Mouse (Mus musculus) forebrain, embryonic 15.5 days (tissue): ENCODE results near the gene Tom1l1. TPM values are rescaled to one million over a fixed set of nuclear protein-coding genes. Genes with fewer than 3 reads are reported as not detected.
"Not testable (repeated sequence)": the region's sequence is repeated elsewhere in the genome, so short reads cannot be mapped to it uniquely, and the experiment has no call there.

Source experiments
- ATAC-seq: fragments of 200-750 bp; cut with Nextera tagmentation; replicated peaks from 2 replicates; pipeline ENCODE4 v1.8.0; 2017; ENCODE audit warnings: mild to moderate bottlenecking, moderate TSS enrichment, moderate library complexity
- H3K27ac ChIP-seq: fragments of 300-500 bp; sonication (generic); replicated peaks from 2 replicates; pipeline ENCODE4 v1.5.1; 2015; ENCODE audit warnings: mild to moderate bottlenecking, inconsistent platforms
- H3K27me3 ChIP-seq: fragments of 300-500 bp; sonication (generic); 2 replicates; pipeline ENCODE4 v1.6.1; 2015; ENCODE audit warnings: inconsistent platforms
- H3K36me3 ChIP-seq: fragments of 300-500 bp; sonication (generic); 2 replicates; pipeline ENCODE4 v1.6.1; 2015; ENCODE audit warnings: mild to moderate bottlenecking, inconsistent platforms
- H3K4me1 ChIP-seq: fragments of 300-500 bp; sonication (generic); 2 replicates; pipeline ENCODE4 v1.6.1; 2015; ENCODE audit warnings: inconsistent platforms
- H3K4me2 ChIP-seq: fragments of 300-500 bp; sonication (generic); replicated peaks from 2 replicates; pipeline ENCODE4 v1.6.1; 2015; ENCODE audit warnings: mild to moderate bottlenecking, inconsistent platforms
- H3K4me3 ChIP-seq: fragments of 300-500 bp; sonication (generic); 2 replicates; pipeline ENCODE4 v1.5.1; 2015; ENCODE audit warnings: mild to moderate bottlenecking, inconsistent platforms
- H3K9ac ChIP-seq: fragments of 300-500 bp; sonication (generic); replicated peaks from 2 replicates; pipeline ENCODE4 v1.6.1; 2015; ENCODE audit warnings: mild to moderate bottlenecking, inconsistent platforms
- H3K9me3 ChIP-seq: fragments of 300-500 bp; sonication (generic); 2 replicates; pipeline ENCODE4 v1.6.1; 2016; ENCODE audit warnings: inconsistent platforms
- WGBS: fragments of 180-500 bp; shearing (Covaris S2); methylation state at CpG from one replicate; pipeline ENCODE4 v1.1.7; 2015; ENCODE audit warnings: mixed read lengths; 5-methylcytosine and 5-hydroxymethylcytosine counted together
- polyA plus RNA-seq: library from polyadenylated mRNA; unstranded; fragments of >200 nt; fragmentation: Nextera tagmentation; extraction: Ambion mirVana; gene quantifications from 2 replicates; pipeline ENCODE4 v1.2.1, GENCODE M21; 2015

The Tom1l1 gene
- polyA plus RNA-seq, result 11.6 and 12.7 TPM in 2 replicates

DNA sequence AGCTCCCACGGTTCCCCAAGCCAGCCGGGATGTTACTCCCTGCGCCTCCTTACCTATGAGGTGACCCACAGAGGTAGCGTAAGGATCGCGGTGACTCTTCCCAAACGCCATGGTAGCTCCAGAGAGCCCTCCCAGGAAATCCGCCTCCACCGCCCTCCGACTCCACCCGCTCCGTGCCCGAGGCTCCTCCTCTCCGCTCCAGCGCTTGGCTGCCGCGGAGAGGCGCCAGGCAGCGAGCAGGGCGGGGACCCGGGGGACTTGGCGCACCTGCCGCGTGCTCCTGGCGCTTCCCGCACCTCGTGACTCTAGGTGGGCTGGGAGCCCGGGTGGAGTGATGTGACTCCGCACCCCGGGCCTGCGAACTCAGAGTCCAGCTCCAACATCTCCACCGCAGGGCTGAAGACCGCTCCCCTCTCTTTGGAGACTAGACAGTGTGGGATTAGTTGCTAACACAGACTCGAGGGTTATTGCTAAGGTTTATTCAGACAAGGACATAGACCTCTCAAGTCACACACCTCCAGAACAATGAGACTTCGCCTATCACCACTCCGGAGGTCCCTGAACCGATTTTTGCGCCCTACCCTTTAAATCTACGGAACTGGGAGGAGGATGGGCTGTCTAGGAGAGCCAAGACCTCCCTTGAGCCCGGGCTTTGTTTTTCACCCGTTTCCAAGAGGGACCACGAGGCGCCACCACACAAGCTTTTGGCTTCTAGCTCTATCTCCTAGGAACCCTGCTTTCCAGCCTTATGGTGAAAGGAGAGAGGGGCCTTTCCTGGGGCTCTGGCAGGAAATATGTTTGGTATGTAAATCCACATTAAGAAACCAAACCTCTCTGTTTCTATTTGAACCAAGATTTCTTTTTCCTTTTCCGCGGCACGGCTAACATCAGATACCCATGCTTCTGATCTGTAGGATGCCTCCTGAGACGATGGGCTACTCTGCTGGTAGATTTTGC is at the start of gene Tom1l1:
Gene Tom1l1, minus strand, starts transcription at position 907 of the 957 bp plus-strand sequence.
- Histone ChIP-seq H3K4me3 (peak within 1 kb of the TSS; percentile 61), H3K36me3 (no peaks in the 10 kb centered on the region), H3K4me2 (peak within 1 kb of the TSS; percentile 84), H3K4me1 (peaks cover 15% of the 10 kb centered on the region), H3K9ac (peak within 1 kb of the TSS; percentile 51), H3K27ac (peak within 1 kb of the TSS; percentile 13; the same call in 1 of the 2 replicates), H3K9me3 (no peaks in the 10 kb centered on the region), H3K27me3 (no peaks in the 10 kb centered on the region)
- WGBS, result 7% methylated on average over 47 of the region's 47 CpGs
- ATAC-seq, result peak; percentile 95

DNA sequence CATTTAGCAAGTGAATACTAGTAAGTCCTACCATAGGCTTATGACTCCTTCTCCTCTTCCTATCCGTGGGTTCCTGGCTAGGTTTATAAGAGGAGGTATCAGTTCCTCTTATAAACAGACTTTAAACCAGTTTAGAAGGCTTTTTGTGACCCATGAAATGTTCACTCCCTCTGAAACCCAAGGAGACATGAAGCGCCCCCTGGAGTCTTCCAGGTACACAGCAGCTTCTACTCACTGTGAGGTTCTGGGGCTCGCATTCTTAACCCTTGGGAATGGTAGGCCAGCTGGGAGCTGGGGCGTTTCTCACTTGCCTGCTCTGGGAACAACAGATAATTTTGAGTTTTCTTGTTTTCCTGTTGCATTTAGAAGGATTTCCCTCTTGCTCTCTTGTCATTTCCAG is 45.4 kb upstream of the Tom1l1 start:
- no peaks in the 10 kb centered on the region for H3K27me3 ChIP-seq
- H3K4me2 ChIP-seq, result no peak overlapping the region
- WGBS, result 71% methylated on average over 4 of the region's 4 CpGs

DNA sequence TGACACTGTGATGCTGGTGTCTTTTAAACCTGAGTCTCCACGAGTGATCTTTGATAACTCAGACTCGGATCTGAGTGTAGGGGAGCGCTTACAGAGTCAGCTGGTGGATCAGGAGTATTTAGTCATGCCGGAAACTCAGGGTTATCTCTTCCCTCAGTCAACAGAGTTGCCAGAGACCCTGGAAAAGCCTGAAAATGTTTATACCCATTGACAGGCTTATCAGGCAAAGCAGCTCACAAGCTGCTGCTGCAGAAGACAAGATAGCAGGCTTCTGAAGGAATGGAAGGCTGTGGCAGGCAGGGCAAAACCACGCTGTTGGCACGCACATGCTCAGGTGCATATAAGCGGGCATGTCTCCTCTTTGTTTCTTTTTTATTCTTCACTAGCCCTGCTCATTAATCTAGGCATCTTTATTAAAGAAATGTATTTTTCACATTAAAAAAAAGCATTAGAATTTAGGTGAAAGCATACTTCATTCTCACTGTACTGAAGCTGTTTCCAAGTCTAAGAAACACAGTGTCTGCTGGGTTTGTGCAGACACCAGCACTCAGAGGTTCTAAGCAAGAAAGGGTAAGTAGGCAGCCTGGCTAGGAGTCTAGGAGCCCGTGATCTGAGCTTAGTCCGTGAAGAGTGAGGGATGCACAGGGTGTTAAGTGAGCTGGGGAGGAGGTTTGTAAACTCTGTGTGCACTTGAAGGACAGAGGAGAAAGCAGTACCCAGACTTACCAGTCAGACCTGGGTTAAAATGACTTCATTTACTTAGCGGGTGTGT is 39.4 kb upstream of the Tom1l1 start:
- WGBS, result 85% methylated on average over 10 of the region's 10 CpGs
- no peak overlapping the region for H3K4me2 ChIP-seq
- no peaks in the 10 kb centered on the region for H3K27me3 ChIP-seq
- H3K36me3 ChIP-seq, result no peaks in the 10 kb centered on the region
- ATAC-seq, result no peak
- H3K9me3 ChIP-seq, result no peaks in the 10 kb centered on the region
- H3K27ac ChIP-seq, result no peak overlapping the region
- H3K4me1 ChIP-seq, result no peaks in the 10 kb centered on the region
- H3K4me3 ChIP-seq, result no peak overlapping the region
- no peak overlapping the region for H3K9ac ChIP-seq

More for the DNA sequence above, 45.4 kb upstream of the Tom1l1 start:
- Histone ChIP-seq H3K9ac (no peak overlapping the region), H3K9me3 (no peaks in the 10 kb centered on the region), H3K36me3 (no peaks in the 10 kb centered on the region), H3K4me1 (no peaks in the 10 kb centered on the region), H3K4me3 (no peak overlapping the region), H3K27ac (no peak overlapping the region)
- ATAC-seq, result no peak

DNA sequence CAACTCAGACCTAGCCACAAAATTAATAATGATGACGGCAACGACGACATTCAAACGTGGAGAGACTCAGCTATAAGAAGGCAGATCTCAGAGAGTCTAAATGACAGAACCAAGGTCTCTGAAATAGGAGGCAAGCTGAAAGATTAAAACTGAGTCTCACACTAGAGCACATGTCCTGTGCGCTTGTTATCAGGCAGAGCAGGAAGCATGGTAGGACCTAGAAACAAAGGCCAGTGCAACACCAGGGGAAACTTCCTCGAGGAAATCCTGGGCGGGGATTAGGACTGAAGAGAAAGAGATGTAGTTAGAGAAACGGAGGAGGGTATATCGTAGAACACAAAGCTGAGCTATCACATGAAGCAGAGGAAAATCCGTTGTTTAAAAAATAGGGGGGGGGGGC is 38.6 kb upstream of the Tom1l1 start:
- Histone ChIP-seq H3K9ac (no peak overlapping the region), H3K4me1 (no peaks in the 10 kb centered on the region), H3K4me3 (no peak overlapping the region), H3K27ac (no peak overlapping the region), H3K36me3 (no peaks in the 10 kb centered on the region), H3K27me3 (no peaks in the 10 kb centered on the region), H3K4me2 (no peak overlapping the region), H3K9me3 (no peaks in the 10 kb centered on the region)
- ATAC-seq, result no peak
- WGBS, result 85% methylated on average over 10 of the region's 10 CpGs

DNA sequence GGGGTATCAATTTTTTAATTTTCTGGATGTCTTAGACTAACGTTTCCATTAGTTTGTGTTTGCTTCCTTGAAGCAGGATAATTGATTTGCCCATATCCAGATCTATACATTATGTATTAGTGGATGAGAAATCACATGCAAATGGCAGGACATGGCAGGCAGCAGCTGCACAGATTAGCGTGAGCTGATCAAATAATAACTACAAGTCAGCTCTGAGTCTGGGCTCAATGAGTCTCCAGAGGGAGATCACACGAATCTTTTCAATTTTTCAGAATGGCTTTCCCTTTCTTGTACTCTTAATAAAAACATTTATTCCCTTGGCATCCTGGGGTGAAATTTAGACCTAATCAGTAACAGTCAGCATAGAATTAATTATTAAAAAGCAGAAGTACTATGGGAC is 34.1 kb upstream of the Tom1l1 start:
- no peaks in the 10 kb centered on the region for H3K4me1 ChIP-seq
- no peaks in the 10 kb centered on the region for H3K9me3 ChIP-seq
- no peak overlapping the region for H3K9ac ChIP-seq
- no peaks in the 10 kb centered on the region for H3K27me3 ChIP-seq
- no peak overlapping the region for H3K4me3 ChIP-seq
- no peak for ATAC-seq
- WGBS, result 47% methylated on average over 3 of the region's 3 CpGs
- H3K27ac ChIP-seq, result no peak overlapping the region
- no peaks in the 10 kb centered on the region for H3K36me3 ChIP-seq
- no peak overlapping the region for H3K4me2 ChIP-seq

DNA sequence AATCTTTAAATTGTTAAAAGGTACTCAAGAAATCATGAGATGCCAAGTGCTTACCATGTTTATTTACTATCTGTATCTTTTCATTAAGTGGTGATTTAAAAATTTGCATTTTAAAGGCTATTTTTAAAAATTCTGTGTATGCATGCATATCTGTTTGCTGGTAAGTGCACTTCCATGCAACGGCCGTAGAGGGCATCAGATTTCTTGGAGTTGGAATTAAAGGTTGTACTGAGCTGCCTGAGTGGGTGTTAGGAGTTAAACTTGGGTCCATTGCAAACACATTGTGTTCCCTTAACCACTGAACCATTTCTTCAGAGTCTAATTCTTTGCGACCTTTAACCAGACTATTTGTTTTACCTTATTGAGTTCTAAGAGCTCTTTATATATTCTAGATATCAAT is 29.6 kb upstream of the Tom1l1 start:
- H3K36me3 ChIP-seq, result no peaks in the 10 kb centered on the region
- no peak overlapping the region for H3K4me3 ChIP-seq
- H3K9me3 ChIP-seq, result no peaks in the 10 kb centered on the region
- WGBS, result 88% methylated on average over 3 of the region's 3 CpGs
- H3K27ac ChIP-seq, result no peak overlapping the region
- H3K4me1 ChIP-seq, result no peaks in the 10 kb centered on the region
- no peak overlapping the region for H3K9ac ChIP-seq
- no peaks in the 10 kb centered on the region for H3K27me3 ChIP-seq
- no peak for ATAC-seq
- no peak overlapping the region for H3K4me2 ChIP-seq

DNA sequence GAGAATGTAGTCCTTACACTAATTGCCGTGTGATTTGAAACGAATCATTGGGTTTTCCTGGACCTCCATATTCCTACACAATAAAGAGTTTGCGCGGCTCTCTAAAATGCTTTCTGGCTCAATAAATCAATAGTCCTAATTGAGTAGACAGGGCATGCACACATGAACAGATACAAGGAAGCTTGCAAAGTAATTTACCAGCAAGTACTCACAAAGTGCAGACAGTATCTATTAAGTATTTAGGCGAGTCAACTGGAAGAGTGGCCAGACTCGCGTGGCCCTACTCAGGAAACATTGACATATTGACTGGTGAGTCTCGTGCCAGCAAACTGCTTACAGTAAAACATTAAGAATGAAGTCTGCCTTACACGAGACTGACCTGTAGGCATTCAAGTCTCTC is 23.4 kb upstream of the Tom1l1 start:
- H3K4me1 ChIP-seq, result no peaks in the 10 kb centered on the region
- no peak for ATAC-seq
- H3K4me3 ChIP-seq, result no peak overlapping the region
- H3K27ac ChIP-seq, result no peak overlapping the region
- no peaks in the 10 kb centered on the region for H3K9me3 ChIP-seq
- H3K4me2 ChIP-seq, result no peak overlapping the region
- H3K9ac ChIP-seq, result no peak overlapping the region
- no peaks in the 10 kb centered on the region for H3K27me3 ChIP-seq
- 78% methylated on average over 9 of the region's 9 CpGs for WGBS
- no peaks in the 10 kb centered on the region for H3K36me3 ChIP-seq

DNA sequence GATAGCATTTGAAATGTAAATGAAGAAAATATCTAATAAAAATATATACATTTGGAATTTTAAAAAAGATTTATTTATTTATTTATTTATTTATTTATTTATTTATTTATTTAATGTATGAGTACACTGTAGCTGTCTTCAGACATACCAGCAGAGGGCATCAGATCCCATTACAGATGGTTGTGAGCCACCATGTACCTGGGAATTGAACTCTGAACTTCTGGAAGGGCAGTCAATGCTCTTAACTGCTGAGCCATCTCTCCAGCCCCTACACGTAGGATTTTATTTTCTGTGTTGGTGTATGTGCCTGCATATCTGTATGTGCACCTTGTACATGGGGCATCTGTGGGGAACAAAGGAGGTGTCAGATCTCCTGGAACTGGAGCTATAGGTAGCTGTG is 19.0 kb upstream of the Tom1l1 start:
- H3K9me3 ChIP-seq, H3K36me3 ChIP-seq, H3K4me3 ChIP-seq, ATAC-seq, H3K4me1 ChIP-seq, H3K27me3 ChIP-seq, H3K27ac ChIP-seq, H3K4me2 ChIP-seq, H3K9ac ChIP-seq: not testable (repeated sequence)
- WGBS, result 97% methylated on average over 1 of the region's 1 CpGs

DNA sequence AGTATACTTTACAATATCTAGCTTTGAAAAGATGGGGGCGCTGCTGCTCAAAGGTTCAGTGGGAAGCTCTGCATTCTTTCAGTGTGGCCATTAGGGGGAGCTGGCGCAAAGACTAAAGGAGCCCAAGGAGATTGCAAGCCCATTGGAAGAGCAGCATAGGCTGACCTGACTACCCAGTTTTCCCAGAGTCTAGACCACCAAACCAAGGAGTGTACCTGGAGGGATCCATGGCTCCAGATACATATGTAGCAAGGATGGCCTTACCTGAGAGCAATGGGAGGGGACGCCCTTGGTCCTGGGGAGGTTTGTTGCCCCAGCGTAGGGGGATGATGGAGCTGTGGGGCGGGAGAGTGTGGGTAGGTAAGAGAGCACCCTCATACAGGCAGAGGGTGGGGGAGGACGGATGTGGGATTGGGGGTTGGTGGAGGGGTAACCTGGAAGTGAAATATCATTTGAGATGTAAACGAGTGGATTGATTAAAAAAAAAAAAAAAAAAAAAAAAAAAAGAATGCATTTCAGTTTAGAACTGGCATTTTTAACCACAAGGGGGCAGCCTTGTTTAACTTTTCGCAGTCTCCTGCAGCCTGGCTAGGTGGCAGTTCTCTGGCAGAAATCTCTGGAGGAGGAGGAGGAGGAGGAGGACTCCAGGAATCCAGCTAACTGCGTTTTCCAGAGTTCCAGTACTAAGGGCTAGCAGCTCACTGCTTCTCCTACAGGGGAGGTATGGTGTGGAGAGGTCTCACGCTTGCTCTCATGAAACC is 9.5 kb upstream of the Tom1l1 start:
- 0 out of 2 replicates have a peak, but pooled peaks cover 4% of the 10 kb centered on the region for H3K4me1 ChIP-seq
- H3K4me3 ChIP-seq, result peak overlapping the region; percentile 12
- H3K4me2 ChIP-seq, result peak overlapping the region; percentile 31
- H3K27ac ChIP-seq, result no peak overlapping the region
- H3K27me3 ChIP-seq, result no peaks in the 10 kb centered on the region
- peak; percentile 90 for ATAC-seq
- no peak overlapping the region for H3K9ac ChIP-seq
- no peaks in the 10 kb centered on the region for H3K36me3 ChIP-seq
- no peaks in the 10 kb centered on the region for H3K9me3 ChIP-seq
- 18% methylated on average over 10 of the region's 10 CpGs for WGBS

DNA sequence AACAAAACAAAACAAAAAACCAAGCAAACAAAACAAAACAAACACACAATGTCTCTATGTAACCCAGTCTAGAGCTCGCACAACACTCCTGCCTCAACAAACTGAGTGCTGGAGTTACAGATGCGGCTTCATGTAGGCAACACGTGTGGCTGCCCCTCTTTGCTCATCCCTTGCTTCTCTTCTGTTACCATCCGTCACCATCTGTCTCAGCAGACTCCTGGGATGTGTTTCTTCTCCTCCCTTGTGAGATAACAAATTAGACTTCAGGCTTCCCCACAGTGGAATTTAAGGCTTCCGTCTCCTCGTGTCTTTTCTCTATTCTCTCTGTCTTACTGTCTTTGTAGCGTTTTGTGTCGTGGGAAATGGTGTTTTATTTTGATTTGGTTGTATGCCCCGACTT is 7.6 kb upstream of the Tom1l1 start:
- H3K4me3 ChIP-seq, result no peak overlapping the region
- ATAC-seq, result no peak
- no peak overlapping the region for H3K4me2 ChIP-seq
- H3K9ac ChIP-seq, result no peak overlapping the region
- H3K36me3 ChIP-seq, result no peaks in the 10 kb centered on the region
- 79% methylated on average over 9 of the region's 9 CpGs for WGBS
- no peak overlapping the region for H3K27ac ChIP-seq
- H3K4me1 ChIP-seq, result 0 out of 2 replicates have a peak, but pooled peaks cover 4% of the 10 kb centered on the region
- H3K9me3 ChIP-seq, result no peaks in the 10 kb centered on the region
- no peaks in the 10 kb centered on the region for H3K27me3 ChIP-seq

DNA sequence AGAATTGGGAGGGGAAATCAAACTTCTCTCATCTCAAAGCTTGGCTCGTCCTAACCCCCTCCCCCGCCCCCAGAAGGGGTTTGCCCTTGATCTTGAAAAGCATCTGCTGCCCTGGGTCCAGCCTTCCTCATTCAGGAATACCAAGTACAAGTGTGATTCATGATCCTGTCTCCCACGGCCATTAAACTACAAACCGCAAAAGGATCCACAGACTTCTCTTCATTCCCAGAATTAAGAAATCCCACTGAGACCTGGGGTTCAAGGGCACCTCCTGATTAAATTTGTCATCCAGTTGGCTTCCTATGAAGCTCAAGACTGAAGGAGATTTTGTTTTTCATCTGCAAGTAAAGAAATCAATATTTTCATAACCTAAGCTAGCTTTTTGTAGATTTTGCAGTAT is 6.0 kb upstream of the Tom1l1 start:
- 74% methylated on average over 4 of the region's 4 CpGs for WGBS
- no peak overlapping the region for H3K4me3 ChIP-seq
- 0 out of 2 replicates have a peak, but pooled peaks cover 4% of the 10 kb centered on the region for H3K4me1 ChIP-seq
- no peak overlapping the region for H3K9ac ChIP-seq
- H3K36me3 ChIP-seq, result no peaks in the 10 kb centered on the region
- ATAC-seq, result no peak
- no peaks in the 10 kb centered on the region for H3K27me3 ChIP-seq
- H3K27ac ChIP-seq, result no peak overlapping the region
- no peaks in the 10 kb centered on the region for H3K9me3 ChIP-seq
- no peak overlapping the region for H3K4me2 ChIP-seq

DNA sequence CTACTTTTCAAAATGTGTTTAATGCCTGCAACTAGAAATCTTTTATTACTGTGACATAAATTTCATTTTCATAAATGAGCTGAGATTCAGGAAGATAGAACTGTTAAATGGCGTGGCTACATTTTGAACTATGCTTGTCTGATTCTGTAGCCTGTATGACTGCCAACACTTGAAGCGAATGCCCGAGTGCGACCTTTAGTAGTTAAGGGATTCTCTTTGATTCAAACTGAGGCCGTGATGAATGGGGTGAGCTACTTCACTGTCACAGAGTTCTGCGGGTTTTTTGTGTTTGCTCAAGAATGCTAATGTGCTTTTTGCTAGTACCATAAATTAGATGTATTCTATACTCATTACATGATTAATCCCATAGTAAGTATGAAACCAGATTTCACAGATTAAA is 2.2 kb upstream of the Tom1l1 start:
- H3K36me3 ChIP-seq, result no peaks in the 10 kb centered on the region
- no peak for ATAC-seq
- no peak overlapping the region for H3K27ac ChIP-seq
- peaks cover 15% of the 10 kb centered on the region for H3K4me1 ChIP-seq
- WGBS, result 17% methylated on average over 6 of the region's 6 CpGs
- H3K9ac ChIP-seq, result no peak overlapping the region
- no peaks in the 10 kb centered on the region for H3K27me3 ChIP-seq
- H3K4me3 ChIP-seq, result no peak overlapping the region
- H3K9me3 ChIP-seq, result no peaks in the 10 kb centered on the region
- H3K4me2 ChIP-seq, result no peak overlapping the region
